Mouse (Mus musculus): ENCODE results near the gene Tinf2. TPM values are rescaled to one million over a fixed set of nuclear protein-coding genes. Genes with fewer than 3 reads are reported as not detected.

Gene Tinf2
- 25.4 and 38.1 TPM in 2 replicates for polyA plus RNA-seq (2011; ENCODE audit: insufficient read depth, insufficient read length, low replicate concordance, missing spikeins)

- Histone ChIP-seq H3K4me3 (replicated peaks; ENCODE audit: control insufficient read depth, low read depth, low read length) (peak within 1 kb of the TSS; percentile 74), H3K4me1 (ENCODE audit: control insufficient read depth, insufficient read depth, low read length) (no peaks in the 10 kb centered on the region), H3K27ac (ENCODE audit: control insufficient read depth, insufficient read depth, low read depth, low read length, poor library complexity) (peak within 1 kb of the TSS; percentile 96)
- WGBS: under 1% methylated on average over 66 of the region's 66 CpGs
- TF ChIP-seq CTCF (IDR thresholded peaks at IDR 0.05; ENCODE audit: control insufficient read depth, insufficient read depth, low read length): peak; percentile 67
- peak; percentile 58; the same call in 1 of the 2 replicates for TF ChIP-seq POLR2A (IDR thresholded peaks at IDR 0.05; ENCODE audit: borderline replicate concordance, control insufficient read depth, low read depth, low read length)
Measured at GRCm38 (mm10) chr14:55681160-55682117, at the start of gene Tinf2. Gene Tinf2 (minus strand): TSS chr14:55681820.

DNA sequence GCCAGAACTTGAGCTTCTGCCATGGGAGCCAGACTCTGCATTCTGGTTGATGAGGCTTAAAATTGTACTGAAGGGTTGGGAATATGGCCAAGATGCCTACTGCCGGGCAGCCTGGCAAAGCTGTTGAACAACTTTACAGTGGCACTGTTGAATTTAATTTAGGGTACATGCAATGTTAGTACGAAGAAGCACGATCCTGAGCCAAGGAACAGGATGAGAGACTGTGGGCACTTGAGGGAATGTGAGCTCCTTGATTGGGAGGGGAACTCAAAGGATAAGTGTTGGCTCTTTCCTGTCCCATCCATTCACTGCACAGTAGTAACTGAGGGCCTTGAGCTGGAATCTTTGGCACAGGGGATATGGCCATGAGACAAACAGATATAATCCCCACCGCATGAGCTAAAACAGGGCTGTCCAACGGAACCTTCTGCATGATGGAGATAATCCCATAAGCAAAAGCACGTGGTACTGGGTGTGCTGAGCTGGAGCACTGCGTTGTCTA, 49.0 kb upstream of the Tinf2 start:
- no peak for TF ChIP-seq CTCF (IDR thresholded peaks at IDR 0.05; ENCODE audit: control insufficient read depth, insufficient read depth, low read length)
- H3K4me1 ChIP-seq (ENCODE audit: control insufficient read depth, insufficient read depth, low read length): peaks cover 4% of the 10 kb centered on the region
- H3K4me3 ChIP-seq (replicated peaks; ENCODE audit: control insufficient read depth, low read depth, low read length): no peak overlapping the region
- no peak overlapping the region for H3K27ac ChIP-seq (ENCODE audit: control insufficient read depth, insufficient read depth, low read depth, low read length, poor library complexity)
- 83% methylated on average over 7 of the region's 7 CpGs for WGBS

DNA sequence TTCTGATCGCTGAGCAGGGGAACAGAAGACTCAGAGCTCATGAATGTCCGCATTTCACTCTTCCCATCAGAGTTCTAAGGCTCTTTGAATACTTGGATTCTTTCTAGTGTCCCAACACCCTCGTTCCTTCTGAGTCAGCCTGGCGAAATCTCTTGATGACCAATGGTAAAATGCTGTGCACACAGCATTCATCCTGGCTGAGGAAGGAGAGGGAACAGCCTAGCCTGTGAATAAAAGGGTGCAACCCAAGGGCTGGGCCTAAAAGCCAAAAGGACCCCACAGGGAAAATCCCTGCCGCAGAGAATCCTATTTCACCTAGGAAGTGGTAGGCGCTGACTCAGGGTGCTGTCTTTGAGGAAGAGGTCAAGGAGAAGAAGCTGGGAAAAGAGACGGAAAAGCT, 48.5 kb upstream of the Tinf2 start:
- 79% methylated on average over 7 of the region's 7 CpGs for WGBS
- Histone ChIP-seq H3K27ac (ENCODE audit: control insufficient read depth, insufficient read depth, low read depth, low read length, poor library complexity) (no peak overlapping the region), H3K4me1 (ENCODE audit: control insufficient read depth, insufficient read depth, low read length) (peaks cover 4% of the 10 kb centered on the region), H3K4me3 (replicated peaks; ENCODE audit: control insufficient read depth, low read depth, low read length) (no peak overlapping the region)
- no peak for TF ChIP-seq POLR2A (IDR thresholded peaks at IDR 0.05; ENCODE audit: borderline replicate concordance, control insufficient read depth, low read depth, low read length)
- TF ChIP-seq CTCF (IDR thresholded peaks at IDR 0.05; ENCODE audit: control insufficient read depth, insufficient read depth, low read length): no peak

DNA sequence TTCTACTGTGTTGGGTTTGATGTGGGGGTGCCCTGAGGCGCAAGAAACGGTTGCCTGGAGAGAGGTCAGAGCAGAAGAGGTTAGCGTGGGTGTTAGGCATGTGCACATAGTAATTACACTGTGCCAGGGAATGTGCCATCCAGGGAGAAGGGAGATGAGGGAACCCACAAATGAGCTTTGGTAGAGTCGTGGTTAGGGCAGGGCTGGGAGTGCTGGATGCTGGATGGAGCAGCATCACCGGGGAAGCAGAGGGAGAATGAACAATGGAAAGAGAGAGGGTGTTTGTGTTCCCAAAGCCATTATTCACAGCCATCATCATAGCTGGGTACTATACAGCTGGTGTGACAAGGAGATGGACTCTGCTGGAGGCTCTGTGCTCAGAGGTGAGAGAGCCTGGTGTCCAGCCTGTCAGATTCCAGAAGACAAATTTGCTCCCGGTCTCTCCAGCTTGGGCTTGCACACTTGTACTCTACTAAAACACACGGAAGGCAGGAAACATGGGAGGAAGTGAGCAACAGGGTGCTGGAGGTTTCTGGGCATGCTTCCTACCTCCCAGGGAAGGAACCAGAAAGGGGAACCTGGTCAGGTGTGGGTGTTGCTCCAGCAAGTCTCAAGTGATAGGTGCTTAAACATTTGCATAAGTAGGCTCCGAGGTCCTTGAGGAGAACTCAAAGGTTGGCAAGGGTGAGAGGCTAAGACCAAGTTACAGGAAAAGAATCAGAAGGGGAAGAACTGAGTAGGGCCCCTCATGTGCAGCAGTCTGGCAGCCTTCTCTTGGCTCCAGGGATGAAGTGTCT, 46.5 kb upstream of the Tinf2 start:
- WGBS: 44% methylated on average over 8 of the region's 8 CpGs
- Histone ChIP-seq H3K27ac (ENCODE audit: control insufficient read depth, insufficient read depth, low read depth, low read length, poor library complexity) (peak overlapping the region; percentile 50; the same call in 1 of the 2 replicates), H3K4me3 (replicated peaks; ENCODE audit: control insufficient read depth, low read depth, low read length) (no peak overlapping the region), H3K4me1 (ENCODE audit: control insufficient read depth, insufficient read depth, low read length) (peaks cover 10% of the 10 kb centered on the region)
- TF ChIP-seq POLR2A (IDR thresholded peaks at IDR 0.05; ENCODE audit: borderline replicate concordance, control insufficient read depth, low read depth, low read length) (no peak), CTCF (IDR thresholded peaks at IDR 0.05; ENCODE audit: control insufficient read depth, insufficient read depth, low read length) (no peak)

- TF ChIP-seq CTCF (IDR thresholded peaks at IDR 0.05; ENCODE audit: control insufficient read depth, insufficient read depth, low read length): no peak
- no peak for TF ChIP-seq POLR2A (IDR thresholded peaks at IDR 0.05; ENCODE audit: borderline replicate concordance, control insufficient read depth, low read depth, low read length)
- peaks cover 12% of the 10 kb centered on the region for H3K4me1 ChIP-seq (ENCODE audit: control insufficient read depth, insufficient read depth, low read length)
Measured at GRCm38 (mm10) chr14:55726261-55726660, 44.6 kb upstream of the Tinf2 start.

DNA sequence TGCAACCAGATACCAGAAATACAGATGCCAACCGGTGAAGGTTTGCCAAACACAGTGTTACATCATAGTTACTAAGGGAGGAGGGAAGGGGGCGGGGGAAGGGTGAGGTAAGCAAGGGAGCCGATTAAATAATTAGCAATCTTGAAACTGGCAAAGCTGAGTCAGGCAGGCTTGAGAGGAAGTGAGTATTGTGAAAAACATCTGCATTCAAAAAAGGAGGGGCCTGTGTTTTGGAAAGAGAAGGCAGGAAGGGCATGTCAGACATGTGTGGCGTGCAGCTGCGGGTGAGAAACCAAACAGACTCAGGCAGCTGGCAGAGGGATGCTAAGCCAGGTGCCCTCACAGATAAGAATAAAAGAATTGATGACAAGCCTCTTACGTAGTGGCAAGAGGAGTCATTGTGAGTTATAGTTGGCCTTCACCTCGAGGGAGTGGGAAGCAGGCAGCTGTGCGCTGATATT, 42.8 kb upstream of the Tinf2 start:
- WGBS: 4% methylated on average over 8 of the region's 8 CpGs
- Histone ChIP-seq H3K4me1 (ENCODE audit: control insufficient read depth, insufficient read depth, low read length) (peaks cover 12% of the 10 kb centered on the region), H3K4me3 (replicated peaks; ENCODE audit: control insufficient read depth, low read depth, low read length) (peak overlapping the region; percentile 21), H3K27ac (ENCODE audit: control insufficient read depth, insufficient read depth, low read depth, low read length, poor library complexity) (peak overlapping the region; percentile 78; the same call in 1 of the 2 replicates)
- TF ChIP-seq CTCF (IDR thresholded peaks at IDR 0.05; ENCODE audit: control insufficient read depth, insufficient read depth, low read length) (no peak), POLR2A (IDR thresholded peaks at IDR 0.05; ENCODE audit: borderline replicate concordance, control insufficient read depth, low read depth, low read length) (no peak)

More at GRCm38 (mm10) chr14:55726261-55726660, 44.6 kb upstream of the Tinf2 start:
- Histone ChIP-seq H3K4me3 (replicated peaks; ENCODE audit: control insufficient read depth, low read depth, low read length) (no peak overlapping the region), H3K27ac (ENCODE audit: control insufficient read depth, insufficient read depth, low read depth, low read length, poor library complexity) (no peak overlapping the region)

DNA sequence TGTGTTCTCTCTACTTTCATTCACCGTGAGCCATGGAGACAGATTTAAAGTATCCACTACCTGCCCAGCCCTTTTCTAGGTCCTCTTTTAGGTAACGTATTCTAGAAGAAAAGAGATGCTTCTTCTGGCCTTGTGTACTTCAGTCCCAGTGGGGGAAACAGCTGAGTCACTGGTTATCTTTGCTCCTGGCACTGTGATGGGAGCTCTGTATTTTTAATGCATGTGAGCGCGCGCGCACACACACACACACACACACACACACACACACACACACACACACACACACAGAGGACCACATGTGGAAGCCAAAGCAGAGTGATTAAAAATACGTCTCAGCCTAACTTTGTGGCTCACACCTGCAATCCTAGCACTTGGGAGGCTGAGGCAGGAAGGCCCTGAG, 41.8 kb upstream of the Tinf2 start:
- WGBS: 63% methylated on average over 7 of the region's 7 CpGs
- TF ChIP-seq CTCF (IDR thresholded peaks at IDR 0.05; ENCODE audit: control insufficient read depth, insufficient read depth, low read length): no peak
- TF ChIP-seq POLR2A (IDR thresholded peaks at IDR 0.05; ENCODE audit: borderline replicate concordance, control insufficient read depth, low read depth, low read length): no peak
- Histone ChIP-seq H3K4me3 (replicated peaks; ENCODE audit: control insufficient read depth, low read depth, low read length) (no peak overlapping the region), H3K27ac (ENCODE audit: control insufficient read depth, insufficient read depth, low read depth, low read length, poor library complexity) (0 out of 2 replicates have a peak overlapping the region, but pooled peaks have one; percentile 16), H3K4me1 (ENCODE audit: control insufficient read depth, insufficient read depth, low read length) (peaks cover 12% of the 10 kb centered on the region)

Data from bone marrow, adult 2 months (tissue).